Mouse (Mus musculus) heart, embryonic 14.5 days (tissue): ENCODE measurements around the gene Rasal2. TPM values are rescaled to one million over a fixed set of nuclear protein-coding genes. Genes with fewer than 3 reads are reported as not detected.

Experiments
- ATAC-seq: fragments of 200-750 bp; cut with Nextera tagmentation; 2 replicates; pipeline ENCODE4 v1.8.0; 2017; ENCODE audit warnings: low read depth, moderate TSS enrichment; ENCODE audit not compliant: insufficient number of reproducible peaks, insufficient read depth, low FRiP score
- H3K27ac ChIP-seq, 2 experiments: fragments of 200-500 bp in 1 of 2; fragments of 300-500 bp in 1 of 2; sonication (generic) in 1 of 2; replicated peaks in 1 of 2; 2 replicates each; pipeline ENCODE4 v1.5.1; 2012 to 2014; ENCODE audit warnings: low read depth in 2 of 2, low read length in 2 of 2, control low read depth in 1 of 2, mild to moderate bottlenecking in 1 of 2, mixed read lengths in 1 of 2; ENCODE audit not compliant: control insufficient read depth in 1 of 2, insufficient read depth in 1 of 2
- H3K27me3 ChIP-seq: fragments of 300-500 bp; sonication (generic); 2 replicates; pipeline ENCODE4 v1.6.1; 2014; ENCODE audit warnings: mild to moderate bottlenecking, low read length, control low read depth; ENCODE audit not compliant: control insufficient read depth, insufficient read depth
- H3K36me3 ChIP-seq: fragments of 300-500 bp; sonication (generic); 2 replicates; pipeline ENCODE4 v1.6.1; 2014; ENCODE audit warnings: mild to moderate bottlenecking, control low read depth, low read length, mixed read lengths; ENCODE audit not compliant: control insufficient read depth, insufficient read depth
- H3K4me1 ChIP-seq, 2 experiments: fragments of 200-500 bp in 1 of 2; fragments of 300-500 bp in 1 of 2; sonication (generic) in 1 of 2; 2 replicates each; pipeline ENCODE4 v1.6.1; 2012 to 2014; ENCODE audit warnings: low read length in 2 of 2, control low read depth in 1 of 2, mixed read lengths in 1 of 2; ENCODE audit not compliant: control insufficient read depth in 2 of 2, insufficient read depth in 2 of 2
- H3K4me2 ChIP-seq: fragments of 300-500 bp; sonication (generic); 2 replicates; pipeline ENCODE4 v1.6.1; 2014; ENCODE audit warnings: mild to moderate bottlenecking, low read length
- H3K4me3 ChIP-seq, 2 experiments: fragments of 200-500 bp in 1 of 2; fragments of 300-500 bp in 1 of 2; sonication (generic) in 1 of 2; 2 replicates each; pipeline ENCODE4 v1.5.1; 2012 to 2014; ENCODE audit warnings: low read length in 2 of 2, mild to moderate bottlenecking in 2 of 2, control low read depth in 1 of 2, low read depth in 1 of 2, moderate library complexity in 1 of 2; ENCODE audit not compliant: control insufficient read depth in 1 of 2, insufficient read depth in 1 of 2
- H3K9ac ChIP-seq: fragments of 300-500 bp; sonication (generic); 2 replicates; pipeline ENCODE4 v1.6.1; 2014; ENCODE audit warnings: mild to moderate bottlenecking, low read length
- H3K9me3 ChIP-seq: fragments of 300-500 bp; sonication (generic); 2 replicates; pipeline ENCODE4 v1.6.1; 2016; ENCODE audit warnings: low read length, control low read depth; ENCODE audit not compliant: control insufficient read depth
- WGBS: fragments of 180-500 bp; shearing (Covaris S2); extraction: QIAGEN DNeasy Blood & Tissue Kit; methylation state at CpG from one replicate; pipeline ENCODE4 v1.1.7; 2014; 5-methylcytosine and 5-hydroxymethylcytosine counted together
- polyA plus RNA-seq: library from polyadenylated mRNA; unstranded; fragments of >200 nt; fragmentation: Nextera tagmentation; extraction: Ambion mirVana; gene quantifications from 2 replicates; pipeline ENCODE4 v1.2.1, GENCODE M21; 2014

Rasal2 gene
- polyA plus RNA-seq, 1 experiment from 2014 or later, result 24.8 TPM

- WGBS, result 7% methylated on average over 8 of the region's 8 CpGs
- Histone ChIP-seq H3K27me3 (no peaks in the 10 kb centered on the region), H3K4me1 (peaks cover 3 to 26% of the 10 kb centered on the region in 2 experiments; a peak in 3 of 4 replicates), H3K9me3 (no peaks in the 10 kb centered on the region), H3K27ac (peak overlapping the region; percentile 49 to 95; a peak in 3 of 4 replicates), H3K9ac (peak overlapping the region; percentile 82), H3K4me3 (peak overlapping the region; percentile 79 to 80), H3K4me2 (peak overlapping the region; percentile 81), H3K36me3 (peaks cover 8% of the 10 kb centered on the region; the same call in 1 of the 2 replicates)
- ATAC-seq, result no peak
Measured at GRCm38 (mm10) chr1:157410937-157411336, 1.5 kb downstream of the Rasal2 start.

GRCm38 (mm10) chr1:157409648-157410047 is 2.7 kb downstream of the Rasal2 start:
- Histone ChIP-seq H3K27ac (no peak overlapping the region), H3K4me1 (peaks cover 2 to 34% of the 10 kb centered on the region in 2 experiments; a peak in 3 of 4 replicates), H3K9ac (peak overlapping the region; percentile 21; the same call in 1 of the 2 replicates), H3K4me2 (peak overlapping the region; percentile 81), H3K4me3 (no peak overlapping the region), H3K36me3 (no peaks in the 10 kb centered on the region), H3K9me3 (no peaks in the 10 kb centered on the region), H3K27me3 (no peaks in the 10 kb centered on the region)
- WGBS, result 49% methylated on average over 2 of the region's 2 CpGs
- ATAC-seq, result no peak

GRCm38 (mm10) chr1:157388027-157388426 is 24.4 kb downstream of the Rasal2 start:
- 59% methylated on average over 4 of the region's 4 CpGs for WGBS
- Histone ChIP-seq H3K4me3 (no peak overlapping the region), H3K27me3 (no peaks in the 10 kb centered on the region), H3K9ac (no peak overlapping the region), H3K36me3 (no peaks in the 10 kb centered on the region), H3K9me3 (no peaks in the 10 kb centered on the region), H3K4me2 (no peak overlapping the region), H3K27ac (no peak overlapping the region), H3K4me1 (no peaks in the 10 kb centered on the region; a peak in 1 of 4 replicates)
- no peak for ATAC-seq

- H3K27ac ChIP-seq, result peak overlapping the region; percentile 22 to 37; a peak in 1 of 4 replicates
- WGBS, result 52% methylated on average over 2 of the region's 2 CpGs
- no peaks in the 10 kb centered on the region for H3K9me3 ChIP-seq
- no peak for ATAC-seq
- H3K27me3 ChIP-seq, result no peaks in the 10 kb centered on the region
- H3K9ac ChIP-seq, result no peak overlapping the region
- H3K4me3 ChIP-seq, result no peak overlapping the region
- H3K36me3 ChIP-seq, result no peaks in the 10 kb centered on the region
- peaks cover 0 to 9% of the 10 kb centered on the region in 2 experiments; a peak in 1 of 4 replicates for H3K4me1 ChIP-seq
- no peak overlapping the region for H3K4me2 ChIP-seq
Measured at GRCm38 (mm10) chr1:157380694-157381093, 31.7 kb downstream of the Rasal2 start.

- no peak for ATAC-seq
- Histone ChIP-seq H3K36me3 (no peaks in the 10 kb centered on the region), H3K9ac (no peak overlapping the region), H3K27me3 (no peaks in the 10 kb centered on the region), H3K4me3 (no peak overlapping the region), H3K4me1 (no peaks in the 10 kb centered on the region), H3K4me2 (no peak overlapping the region), H3K9me3 (no peaks in the 10 kb centered on the region), H3K27ac (no peak overlapping the region)
- WGBS, result 83% methylated on average over 2 of the region's 2 CpGs
Measured at GRCm38 (mm10) chr1:157370397-157370796, 42.0 kb downstream of the Rasal2 start.

GRCm38 (mm10) chr1:157368316-157368715 is 44.1 kb downstream of the Rasal2 start:
- Histone ChIP-seq H3K36me3 (no peaks in the 10 kb centered on the region), H3K27me3 (no peaks in the 10 kb centered on the region), H3K4me2 (no peak overlapping the region), H3K4me1 (no peaks in the 10 kb centered on the region), H3K9ac (no peak overlapping the region), H3K9me3 (no peaks in the 10 kb centered on the region), H3K4me3 (no peak overlapping the region), H3K27ac (no peak overlapping the region)
- no peak for ATAC-seq
- 80% methylated on average over 5 of the region's 5 CpGs for WGBS

- no peak for ATAC-seq
- 84% methylated on average over 1 of the region's 1 CpGs for WGBS
- Histone ChIP-seq H3K4me2 (no peak overlapping the region), H3K27me3 (no peaks in the 10 kb centered on the region), H3K9ac (no peak overlapping the region), H3K36me3 (no peaks in the 10 kb centered on the region), H3K9me3 (no peaks in the 10 kb centered on the region), H3K4me3 (no peak overlapping the region), H3K27ac (no peak overlapping the region), H3K4me1 (no peaks in the 10 kb centered on the region; a peak in 1 of 4 replicates)
Measured at GRCm38 (mm10) chr1:157346661-157347060, 65.7 kb downstream of the Rasal2 start.

GRCm38 (mm10) chr1:157343519-157343918 is 68.9 kb downstream of the Rasal2 start:
- Histone ChIP-seq H3K4me3 (no peak overlapping the region), H3K27ac (no peak overlapping the region), H3K4me1 (no peaks in the 10 kb centered on the region; a peak in 1 of 4 replicates), H3K36me3 (no peaks in the 10 kb centered on the region), H3K9ac (no peak overlapping the region), H3K9me3 (no peaks in the 10 kb centered on the region), H3K4me2 (no peak overlapping the region), H3K27me3 (no peaks in the 10 kb centered on the region)
- no peak for ATAC-seq
